Mouse (Mus musculus): ENCODE measurements around the gene Tex46. TPM values are rescaled to one million over a fixed set of nuclear protein-coding genes. Genes with fewer than 3 reads are reported as not detected.

Tex46 gene
- total RNA-seq, 2 experiments from 2014 or later, result not detected

Small RNA genes lying within 50 kb of the gene (microRNA-seq; reads per million reads assigned to microRNA genes)
- 0 reads per million in 2 experiments for gene Gm22180

Other genes with a start within 250 kb of the Tex46 start
- gene Htr1d, start 186.9 kb upstream of the Tex46 start, total RNA-seq (2021), result not detected
- gene 6030445D17Rik, start 148.2 kb upstream of the Tex46 start, total RNA-seq (2021), result under 1 TPM in 1 of 2 experiments, not detected in 1; 0.16 TPM
- 10 to 100 TPM; 17.4 to 20.6 TPM for gene Luzp1, start 140.7 kb upstream of the Tex46 start, total RNA-seq (2021)
- 10 to 100 TPM; 20.4 to 21.0 TPM for gene Kdm1a, start 7.7 kb upstream of the Tex46 start, total RNA-seq (2021)
- not detected for gene Lactbl1, start 12.2 kb downstream of the Tex46 start, total RNA-seq (2021)
- 1 to 10 TPM; 1.2 to 4.2 TPM for gene Ephb2, start 225.6 kb downstream of the Tex46 start, total RNA-seq (2021)

All from gastrocnemius, postnatal 14 days (tissue).